Mouse (Mus musculus): Measurements from ENCODE around the gene Palm.
"Not testable (repeated sequence)": the region's sequence is repeated elsewhere in the genome, so short reads cannot be mapped to it uniquely, and the experiment has no call there.

The Palm gene

DNA sequence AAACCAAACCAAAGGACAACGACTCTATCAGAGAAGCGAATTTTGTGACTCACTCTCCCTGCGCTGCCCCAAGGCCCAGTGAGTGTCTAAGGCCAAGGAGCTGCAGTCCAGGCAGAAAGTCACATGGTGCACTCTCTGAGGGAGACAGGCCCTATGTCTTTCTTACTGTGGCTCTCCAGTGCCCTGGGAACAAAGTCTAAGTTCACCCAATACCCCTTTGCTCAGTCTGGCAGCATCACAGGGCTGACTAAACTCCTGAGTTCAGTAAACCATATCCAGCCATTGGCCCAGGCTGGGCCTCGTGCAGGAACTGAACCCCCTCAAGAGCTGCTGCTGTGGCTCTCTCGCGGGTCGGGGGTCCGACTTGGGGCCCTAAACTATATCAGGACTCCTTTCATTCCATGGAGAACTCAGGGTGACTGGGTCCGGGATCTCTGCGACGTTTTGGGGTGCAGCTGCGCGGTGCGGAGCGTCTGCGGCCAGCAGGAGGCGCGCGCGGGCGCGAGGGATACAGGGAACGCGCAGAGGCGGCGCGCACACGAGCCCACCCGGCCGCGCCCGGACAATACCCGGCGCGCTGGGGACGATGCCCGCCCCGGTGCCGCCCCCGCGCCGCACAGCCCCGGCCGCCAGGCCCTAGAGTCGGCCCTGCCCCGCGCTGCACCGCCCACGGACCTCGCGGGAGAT is at the start of gene Palm:
Gene Palm, plus strand, starts transcription at position 522 of the 687 bp plus-strand sequence.
- no peak for DNase-seq (ENCODE audit: low read depth, low spot score)

DNA sequence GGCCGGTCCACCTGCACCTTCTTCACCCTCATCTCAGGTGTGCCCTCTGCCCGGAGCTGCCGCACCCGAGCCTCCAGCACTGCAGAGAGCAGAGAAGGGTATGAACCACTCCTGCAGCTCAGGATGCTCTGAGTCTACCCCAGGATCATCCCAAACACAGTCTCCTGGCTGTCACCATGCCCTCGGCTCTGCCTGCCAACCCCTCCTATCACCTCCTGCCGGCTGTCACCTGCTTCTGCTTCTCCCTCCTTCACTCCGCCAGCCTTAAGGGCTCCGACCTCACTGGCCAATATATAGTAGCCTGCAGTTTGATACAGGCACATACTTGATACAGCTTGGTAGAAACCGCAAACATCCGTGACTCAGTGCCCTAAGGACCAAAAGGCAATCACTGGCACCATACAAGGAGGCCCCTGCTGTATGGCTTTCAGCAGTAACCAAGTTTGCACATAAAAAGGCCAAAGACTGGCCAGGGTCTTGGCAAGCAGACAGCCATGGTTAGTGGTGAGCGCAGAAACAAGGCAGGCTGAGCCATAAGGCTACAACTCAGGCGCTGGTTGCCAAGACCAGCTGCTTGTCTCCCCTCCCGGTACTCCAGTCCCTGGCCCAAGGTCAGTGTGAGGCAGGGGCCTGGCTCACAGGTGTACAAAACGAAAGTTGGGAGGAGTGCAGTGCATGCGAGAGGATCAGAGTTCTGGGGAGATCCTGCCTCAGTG is 49.6 kb upstream of the Palm start:
- DNase-seq (ENCODE audit: low read depth, low spot score) = no peak

DNA sequence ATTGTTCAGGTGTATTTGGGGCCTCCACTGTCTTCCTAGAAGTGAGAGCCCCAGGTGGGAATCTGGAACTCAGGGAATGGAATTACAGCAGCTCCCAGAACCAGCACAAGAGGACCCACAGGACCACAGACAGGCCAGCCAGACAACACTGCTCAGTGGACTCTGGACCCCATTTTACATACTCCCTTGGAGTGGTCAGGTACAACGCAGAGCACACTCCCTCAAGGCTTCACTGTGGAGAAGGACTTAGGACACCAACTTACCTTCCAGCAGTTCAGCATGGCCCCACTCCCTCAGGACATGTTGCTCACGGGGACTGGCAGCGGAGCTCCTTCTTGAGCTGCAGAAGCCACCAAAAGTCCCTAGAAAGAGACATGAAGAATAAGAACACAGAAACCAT is 48.0 kb upstream of the Palm start:
- DNase-seq (ENCODE audit: low read depth, low spot score) = no peak

DNA sequence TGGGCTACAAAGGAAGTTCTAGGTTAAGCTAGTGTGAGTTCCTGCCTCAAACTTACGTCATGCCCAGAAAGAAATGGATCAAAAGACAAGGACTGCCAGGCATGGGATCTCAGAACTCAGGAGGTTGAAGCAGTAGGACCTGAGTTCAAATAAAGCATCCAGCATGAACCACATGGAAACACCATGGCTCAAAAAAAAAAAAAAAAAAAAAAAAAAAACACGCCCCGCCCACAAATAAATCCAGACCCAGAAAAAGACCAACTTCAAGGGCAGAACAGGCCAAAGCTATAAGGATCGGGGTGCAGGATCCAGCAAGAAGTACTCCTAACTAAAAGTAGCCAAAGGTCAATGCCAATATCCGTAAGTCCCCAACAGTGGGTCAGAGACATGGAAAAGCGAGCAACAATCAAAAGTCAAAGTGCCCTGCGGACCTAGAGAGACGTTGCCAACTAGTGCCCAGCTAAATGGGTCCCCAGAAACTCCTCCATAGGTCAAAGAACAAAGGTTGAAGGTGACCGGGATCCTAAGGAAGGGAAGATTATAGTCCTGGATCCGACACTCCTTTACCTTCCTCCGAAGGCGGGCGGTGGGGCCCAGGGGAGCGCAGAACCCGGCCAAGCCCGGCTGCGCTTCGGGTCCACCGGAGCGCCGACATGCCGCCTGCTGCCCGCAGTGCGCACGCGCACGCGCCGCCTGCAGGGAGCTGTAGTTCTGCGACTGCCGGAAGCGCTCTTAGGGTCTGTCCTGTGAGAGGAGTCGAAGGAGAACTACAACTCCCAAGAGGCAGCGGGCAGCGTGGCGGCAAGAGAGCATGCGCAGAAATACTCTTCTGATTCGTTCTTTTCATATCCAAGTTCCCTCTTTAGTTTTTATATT is 47.2 kb upstream of the Palm start, which contains the start of gene Polrmt:
Gene Polrmt, minus strand, starts transcription at position 684 of the 876 bp plus-strand sequence.
- peak; percentile 94 for DNase-seq (ENCODE audit: low read depth, low spot score)

DNA sequence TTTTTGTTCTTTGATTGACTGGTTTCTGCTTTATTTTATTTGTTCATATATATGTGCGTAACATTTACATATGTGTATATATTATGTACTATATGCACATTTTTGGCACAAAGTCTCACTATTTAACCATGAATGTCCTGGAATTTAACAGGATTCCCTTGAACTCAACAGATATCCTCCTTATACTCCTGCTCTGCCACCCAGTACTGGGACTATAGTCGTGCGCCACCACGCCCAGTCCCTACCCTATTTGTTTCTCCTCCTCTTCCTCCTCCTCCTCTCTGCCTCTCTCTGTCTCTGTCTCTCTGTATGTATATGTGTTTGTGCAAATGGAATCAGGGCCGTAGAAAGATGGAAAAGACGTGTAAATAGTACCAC is 46.6 kb upstream of the Palm start:
- no peak for DNase-seq (ENCODE audit: low read depth, low spot score)

DNA sequence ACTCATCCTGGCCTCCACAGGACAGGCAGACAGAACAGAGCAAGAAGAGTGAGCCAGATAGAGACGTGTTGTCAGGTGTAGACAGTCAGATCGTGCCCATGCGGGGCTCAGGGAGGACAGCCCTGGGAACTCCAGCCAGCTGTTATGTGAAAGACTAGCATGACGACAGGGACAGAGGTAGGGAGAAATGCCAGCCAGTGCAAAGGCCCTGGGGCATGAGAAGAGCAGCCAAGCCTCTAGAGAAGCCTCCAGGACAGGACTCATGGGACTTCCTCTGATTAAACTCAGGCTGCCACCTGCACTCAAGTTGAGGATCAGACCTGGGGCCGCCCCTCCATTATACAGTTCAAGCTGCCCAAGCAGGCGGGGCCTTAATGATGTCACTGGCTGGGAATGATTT is 44.9 kb upstream of the Palm start:
- DNase-seq (ENCODE audit: low read depth, low spot score) = no peak

DNA sequence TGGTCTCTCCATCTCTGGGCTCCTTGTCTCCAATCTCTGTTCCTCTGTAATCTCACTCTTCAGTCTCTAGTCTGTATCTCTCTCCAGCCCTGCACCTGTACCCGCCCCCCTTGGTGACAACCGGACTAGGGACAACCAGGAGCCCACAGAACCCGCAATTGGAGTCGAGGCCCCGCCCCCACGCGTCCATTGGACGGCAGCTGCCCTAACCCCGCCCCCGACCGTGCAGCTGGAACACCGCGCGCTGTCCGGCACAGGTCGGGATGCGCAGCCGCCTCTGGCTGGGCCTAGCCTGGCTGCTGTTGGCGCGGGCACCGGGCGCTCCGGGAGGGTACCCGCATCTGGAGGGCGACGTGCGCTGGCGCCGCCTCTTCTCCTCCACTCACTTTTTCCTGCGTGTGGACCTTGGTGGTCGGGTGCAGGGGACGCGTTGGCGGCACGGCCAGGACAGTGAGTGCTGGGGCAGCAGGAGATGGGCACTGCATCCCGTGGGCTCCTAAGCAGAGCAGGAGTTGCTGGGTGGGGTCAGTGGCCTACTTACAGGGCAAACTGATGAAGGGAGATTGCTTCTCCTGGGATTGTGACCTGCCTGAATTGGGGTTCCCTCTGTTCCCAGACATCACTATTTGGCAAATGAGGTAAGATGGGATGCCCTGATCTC is 38.4 kb upstream of the Palm start, which contains the start of gene Fgf22:
Gene Fgf22, plus strand, starts transcription at position 221 of the 661 bp plus-strand sequence.
- no peak for DNase-seq (ENCODE audit: low read depth, low spot score)

DNA sequence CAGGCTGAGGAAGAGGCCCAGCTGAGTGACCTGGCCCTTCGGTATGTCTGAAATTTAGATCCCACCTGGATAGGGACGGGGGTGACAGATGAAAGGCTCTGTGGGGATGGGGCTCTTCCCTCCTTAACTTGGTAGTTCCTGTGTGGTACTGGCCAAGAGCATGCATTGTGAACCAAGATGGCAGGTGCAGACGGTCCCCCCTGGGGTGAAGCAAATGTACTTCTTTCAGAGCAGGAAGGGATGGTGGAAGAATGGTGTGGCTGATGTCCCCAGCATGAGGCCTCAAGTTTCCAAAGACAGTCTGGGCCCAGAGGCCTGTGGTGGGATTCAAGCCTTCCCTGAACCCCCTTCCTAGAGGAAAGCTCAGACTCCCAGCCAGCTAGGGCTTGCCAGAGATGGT is 37.5 kb upstream of the Palm start:
- no peak for DNase-seq (ENCODE audit: low read depth, low spot score)

DNA sequence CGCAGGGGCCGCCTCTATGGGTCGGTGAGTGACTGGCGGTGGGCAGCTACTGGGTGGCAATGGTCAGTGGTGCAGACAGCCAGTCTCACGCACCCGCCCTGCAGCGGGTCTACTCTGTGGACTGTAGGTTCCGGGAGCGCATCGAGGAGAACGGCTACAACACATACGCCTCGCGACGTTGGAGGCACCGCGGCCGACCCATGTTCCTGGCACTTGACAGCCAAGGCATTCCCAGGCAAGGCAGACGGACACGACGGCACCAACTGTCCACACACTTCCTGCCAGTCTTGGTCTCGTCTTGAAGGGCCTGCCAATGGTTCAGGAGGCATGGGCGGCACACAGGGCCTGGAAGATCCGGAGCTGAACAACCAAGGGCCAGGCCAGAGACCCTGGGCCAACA is 36.7 kb upstream of the Palm start:
- DNase-seq (ENCODE audit: low read depth, low spot score) = no peak

DNA sequence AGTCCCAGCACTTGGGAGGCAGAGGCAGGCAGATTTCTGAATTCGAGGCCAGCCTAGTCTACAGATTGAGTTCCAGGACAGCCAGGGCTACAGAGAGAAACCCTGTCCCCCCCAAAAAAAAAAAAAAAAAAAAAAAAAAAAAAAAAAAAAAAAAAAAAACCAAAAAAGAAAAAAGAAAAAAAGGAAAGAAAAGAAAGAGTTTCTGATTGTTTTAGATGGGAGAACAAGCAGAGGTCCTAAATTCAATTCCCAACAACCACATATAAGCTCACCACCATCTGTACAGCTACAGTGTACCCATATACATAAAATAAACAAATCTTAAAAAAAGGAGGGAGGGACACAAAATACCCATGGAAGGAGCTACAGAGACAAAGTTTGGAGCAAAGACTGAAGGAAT is 33.7 kb upstream of the Palm start:
- DNase-seq (ENCODE audit: low read depth, low spot score) = not testable (repeated sequence)

DNA sequence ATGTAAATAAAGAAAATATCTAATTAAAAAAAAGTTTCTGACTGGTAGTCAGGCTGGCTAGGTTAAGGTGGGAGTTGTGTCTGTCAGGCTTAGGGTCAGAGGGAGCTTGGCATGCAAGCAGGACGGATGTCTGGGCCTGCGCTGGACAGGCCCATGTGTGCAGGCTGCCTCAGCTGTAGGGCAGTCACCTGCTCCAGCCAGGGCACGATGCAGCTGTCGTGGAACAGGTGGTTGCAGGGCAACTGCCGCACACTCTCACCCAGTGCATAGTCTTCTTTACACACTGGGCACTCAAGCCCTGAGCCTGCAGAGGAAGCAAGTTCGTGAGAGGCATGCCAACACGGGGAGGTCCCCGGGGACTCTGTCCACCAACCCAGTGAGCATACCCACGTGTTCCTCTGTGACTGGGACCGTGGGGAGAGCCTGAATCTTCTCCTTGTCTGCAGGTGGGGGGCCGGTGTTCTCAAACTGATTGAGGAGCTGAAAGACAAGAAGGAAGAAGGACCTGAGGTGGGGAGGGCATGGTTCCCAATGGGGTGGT is 32.7 kb upstream of the Palm start:
- no peak for DNase-seq (ENCODE audit: low read depth, low spot score)

DNA sequence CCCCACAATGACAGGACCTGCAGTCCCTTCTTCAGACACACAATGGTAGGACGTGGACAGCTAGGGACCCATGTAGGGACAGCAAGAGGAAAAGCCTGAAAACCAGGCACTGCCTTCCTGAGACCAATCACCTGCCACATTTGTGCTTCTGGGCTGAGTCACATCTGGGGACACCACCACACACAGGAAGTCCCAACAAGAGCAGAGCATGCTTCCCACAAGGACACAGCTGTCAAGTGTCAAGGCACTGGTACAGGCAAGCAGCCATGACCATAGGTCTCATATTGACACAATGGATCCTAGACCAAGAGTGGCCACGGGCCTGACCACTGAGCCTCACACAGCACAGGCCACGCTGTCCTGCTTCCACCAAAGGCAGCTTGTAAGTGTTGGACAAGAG is 30.5 kb upstream of the Palm start:
- DNase-seq (ENCODE audit: low read depth, low spot score) = no peak

DNA sequence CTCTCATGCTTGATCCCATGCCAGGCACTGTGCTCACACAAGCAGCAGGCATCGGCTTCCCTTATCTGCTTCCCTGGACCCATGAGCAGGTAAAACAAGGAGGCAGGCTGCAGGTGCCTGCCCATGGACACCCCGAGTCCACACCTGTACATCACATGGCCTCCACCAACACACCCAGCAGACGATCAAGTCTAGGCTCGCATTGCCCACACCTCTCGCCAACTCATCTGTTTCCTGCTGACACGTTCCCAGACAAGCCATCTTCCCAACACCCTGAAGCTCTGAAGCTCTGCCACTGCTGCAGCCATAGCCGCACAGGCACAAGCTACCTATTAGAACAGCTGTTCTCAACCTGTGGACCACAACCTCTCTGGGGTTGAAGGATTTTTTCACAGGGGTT is 29.1 kb upstream of the Palm start:
- no peak for DNase-seq (ENCODE audit: low read depth, low spot score)

DNA sequence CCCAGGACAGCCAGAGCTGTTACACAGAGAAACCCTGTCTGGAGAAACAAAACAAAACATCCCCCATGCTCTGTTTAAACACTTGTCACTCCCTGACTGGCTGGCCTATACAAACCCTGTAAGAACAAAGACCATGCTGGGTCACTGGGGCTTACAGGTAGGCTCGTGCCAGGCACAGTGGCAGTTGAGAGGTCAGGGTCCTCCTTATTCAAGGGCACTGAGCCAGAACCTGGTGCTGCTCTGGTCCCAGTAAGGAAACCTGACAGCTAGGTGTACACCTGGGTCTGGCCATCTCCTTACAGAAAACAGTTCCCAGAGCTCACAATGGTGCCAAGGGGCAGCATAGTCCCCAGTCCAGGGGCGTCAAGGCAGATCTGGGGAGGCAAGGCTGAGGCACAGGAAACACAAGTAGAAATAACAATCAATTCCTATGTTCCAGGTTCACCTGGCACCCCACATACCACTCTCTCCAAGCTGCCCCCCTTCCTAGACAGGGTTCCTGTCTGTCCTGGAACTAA is 28.1 kb upstream of the Palm start:
- no peak for DNase-seq (ENCODE audit: low read depth, low spot score)

DNA sequence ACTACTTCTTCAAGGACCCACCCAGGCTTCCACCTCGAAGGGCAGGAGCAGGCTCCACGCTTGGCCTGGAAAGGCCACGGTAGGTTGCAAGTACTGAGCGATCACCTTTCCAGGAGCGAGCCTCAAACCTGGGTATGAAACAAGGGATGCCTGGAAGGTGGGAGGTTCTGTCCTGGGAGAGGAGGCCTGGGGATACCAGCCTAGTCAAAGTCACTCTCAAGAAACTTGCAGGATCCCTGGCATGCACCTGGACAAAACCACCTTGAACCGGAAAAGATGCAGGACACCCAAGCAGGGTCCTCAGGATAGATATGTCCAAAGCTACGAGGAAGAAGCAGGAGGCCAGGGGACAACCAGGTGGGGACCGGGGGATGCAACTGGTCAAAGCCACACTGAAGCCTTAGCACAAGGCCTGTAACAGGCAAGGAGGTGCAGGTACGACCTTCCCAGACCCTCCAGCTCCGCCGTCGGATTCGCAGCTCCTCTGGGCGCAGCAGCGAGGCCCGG is 27.3 kb upstream of the Palm start:
- DNase-seq (ENCODE audit: low read depth, low spot score) = no peak

DNA sequence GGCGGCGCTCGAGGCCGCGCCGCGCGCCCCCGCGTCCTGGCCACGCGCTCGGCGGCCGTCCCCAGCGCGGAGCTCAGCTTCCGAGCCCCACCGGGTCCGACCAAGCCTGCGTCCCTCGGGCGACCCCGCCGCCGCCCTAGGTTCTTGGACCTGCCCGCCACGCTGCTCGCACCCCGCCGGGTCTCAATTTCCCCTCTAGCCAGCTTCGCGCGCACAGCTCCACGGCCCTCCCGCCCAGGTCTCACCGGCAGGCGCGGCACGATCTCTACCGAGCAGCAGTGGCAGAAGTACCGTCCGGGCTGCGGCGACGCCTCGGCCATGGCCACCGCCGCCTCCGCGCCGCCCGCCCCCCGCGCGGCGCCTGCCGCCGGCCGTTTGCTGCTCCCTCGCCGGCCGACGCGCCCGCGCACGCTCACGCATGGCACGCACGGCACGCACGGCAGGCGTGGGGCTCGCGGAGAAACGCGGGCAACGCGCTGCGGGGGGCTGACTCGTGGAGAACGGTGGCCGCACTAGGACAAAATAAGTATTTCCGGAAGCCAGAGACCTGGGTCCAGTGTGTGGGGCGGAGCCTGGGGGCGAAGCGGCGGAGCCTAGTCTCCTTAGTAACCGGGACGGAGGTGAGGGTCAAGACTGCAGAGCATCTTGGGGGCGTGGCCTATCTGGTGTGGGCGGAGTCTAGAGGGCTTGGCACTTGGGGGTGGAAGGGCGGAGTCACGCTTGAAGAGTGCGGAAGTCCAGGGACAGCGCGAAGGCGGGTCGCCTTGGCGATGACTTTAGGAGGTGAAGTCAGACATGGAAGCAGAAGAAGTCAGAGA is 26.7 kb upstream of the Palm start, which contains the start of gene Rnf126:
Gene Rnf126, minus strand, starts transcription at position 445 of the 818 bp plus-strand sequence.
- peak; percentile 99 for DNase-seq (ENCODE audit: low read depth, low spot score)

DNA sequence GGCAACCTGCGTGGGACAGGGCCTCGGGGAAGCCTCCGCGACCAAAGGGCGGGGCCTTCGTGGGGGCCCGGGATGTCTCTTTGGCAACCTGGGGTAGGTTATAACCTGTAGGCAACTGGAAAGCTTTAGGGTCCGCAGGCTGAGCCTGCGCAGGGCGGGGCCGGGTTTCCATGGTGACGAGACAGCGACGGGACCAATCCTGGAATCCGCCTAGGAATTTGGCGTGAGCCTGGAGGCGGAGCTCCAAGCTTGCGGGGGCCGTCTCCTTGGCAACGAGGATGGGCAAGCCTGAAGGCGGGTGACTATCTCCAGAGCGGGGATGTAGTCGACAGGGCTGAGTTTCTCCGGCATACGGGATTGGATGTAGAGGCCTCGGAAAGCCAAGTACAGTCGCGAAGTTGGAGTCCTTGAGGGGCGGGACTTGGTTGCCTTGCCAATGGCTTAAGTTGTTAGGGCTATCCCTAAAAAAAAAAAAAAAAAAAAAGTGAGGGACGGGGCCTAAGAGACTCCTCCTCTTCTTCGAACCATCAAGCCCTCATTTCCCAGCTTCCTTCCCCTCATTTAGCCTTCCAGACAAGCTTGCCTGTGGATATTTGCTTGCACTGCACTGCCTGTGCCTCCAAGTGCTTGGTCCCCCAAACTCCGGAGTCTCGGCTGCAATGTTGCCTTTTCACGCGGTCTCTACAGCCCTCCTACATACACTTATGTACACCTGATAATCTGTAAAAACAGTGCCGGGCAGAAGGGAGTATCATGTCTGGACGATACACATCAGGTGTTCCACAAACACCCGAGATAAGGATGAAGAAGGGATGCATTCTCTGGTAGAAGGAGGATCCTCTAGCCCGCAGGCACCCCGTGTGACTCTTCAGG is 25.8 kb upstream of the Palm start:
- peak; percentile 70 for DNase-seq (ENCODE audit: low read depth, low spot score)

DNA sequence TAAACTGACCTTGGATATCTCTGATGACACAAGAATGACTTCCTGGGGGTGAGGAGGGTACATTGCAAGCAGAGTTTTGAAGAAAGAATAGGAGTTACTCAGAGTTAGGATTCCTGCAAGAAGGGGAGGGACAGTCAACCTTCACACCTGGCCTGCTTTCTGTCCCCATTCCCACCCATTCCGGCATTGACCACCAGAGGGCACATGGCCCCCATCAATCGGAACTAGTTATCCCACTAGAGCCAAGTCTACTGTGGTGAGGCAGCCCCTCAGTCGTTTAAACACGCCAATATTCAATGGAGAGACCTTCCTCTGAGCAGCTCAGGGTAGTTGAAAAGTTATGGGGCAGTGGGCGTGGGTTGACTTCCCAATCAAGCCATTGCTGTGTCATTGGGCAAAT is 25.0 kb upstream of the Palm start:
- DNase-seq (ENCODE audit: low read depth, low spot score) = no peak

DNA sequence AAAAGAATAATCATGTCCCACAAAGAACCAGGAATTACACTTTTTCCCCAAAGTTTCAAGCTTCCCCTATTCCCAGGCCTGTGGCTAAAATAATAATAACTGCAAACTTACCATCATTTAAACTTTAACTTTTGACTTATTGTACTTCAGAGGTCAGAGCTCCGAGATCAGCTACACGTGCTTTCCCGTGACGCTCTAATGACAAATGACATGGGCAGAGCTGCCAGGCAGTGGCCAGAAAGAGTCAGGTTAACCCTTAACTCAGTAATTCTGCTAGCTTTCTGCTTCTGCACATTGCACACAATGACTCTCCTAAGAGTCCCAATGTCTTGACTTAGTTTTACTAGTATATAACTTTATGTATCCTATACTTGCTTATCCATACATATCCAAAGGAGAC is 24.0 kb upstream of the Palm start:
- no peak for DNase-seq (ENCODE audit: low read depth, low spot score)
